Comparison of ENCODE assay signal across 7 mouse cellular contexts in the genomic region with DNA sequence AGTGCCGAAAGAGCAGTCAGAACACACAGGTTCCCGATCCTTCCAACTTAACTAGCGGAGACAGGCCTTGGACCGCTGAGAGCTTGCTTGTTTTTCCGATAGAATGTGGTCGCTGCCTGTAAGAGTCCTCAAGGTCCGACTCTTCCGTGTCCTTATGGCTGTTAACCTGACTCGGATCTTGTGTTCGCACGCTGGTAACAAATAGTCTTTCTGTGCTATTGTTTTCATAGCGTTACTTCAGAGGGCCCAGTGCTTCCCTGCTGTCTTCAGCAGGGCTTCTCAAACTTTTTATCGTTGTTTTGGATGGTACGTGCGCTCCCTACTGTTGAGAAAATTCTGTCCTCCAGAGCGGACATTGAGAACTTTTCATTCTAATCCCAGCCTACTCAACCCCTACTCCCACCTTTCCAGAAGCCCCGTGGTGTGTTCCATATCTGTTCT. TPM values are rescaled to one million over a fixed set of nuclear protein-coding genes. Genes with fewer than 3 reads are reported as not detected.
DNase-seq lines count a peak whose midpoint lies in the region; ATAC-seq and TF ChIP-seq lines count a peak whose summit lies in the region.

No protein-coding gene starts in this region.

- H3K27me3 ChIP-seq in C2C12 (ENCODE audit: control insufficient read depth, insufficient read depth, insufficient read length) = no peaks in the 10 kb centered on the region
- H3K27me3 ChIP-seq in ES-Bruce4 (ENCODE audit: control insufficient read depth, insufficient read depth, low read length, poor library complexity, severe bottlenecking) = no peaks in the 10 kb centered on the region
- no peaks in the 10 kb centered on the region for H3K27me3 ChIP-seq in intestine, embryonic 14.5 days (replicated peaks; ENCODE audit: control insufficient read depth, insufficient read depth, low read length)
- no peaks in the 10 kb centered on the region for H3K27me3 ChIP-seq in liver, embryonic 16.5 days (ENCODE audit: control insufficient read depth, insufficient read depth, low read depth, low read length)
- H3K27me3 ChIP-seq in neural tube, embryonic 14.5 days (ENCODE audit: control insufficient read depth, insufficient read depth, low read length) = no peaks in the 10 kb centered on the region

- H3K9ac ChIP-seq in ES-Bruce4 (ENCODE audit: low read depth, poor library complexity, severe bottlenecking) = 0 out of 2 replicates have a peak overlapping the region, but pooled peaks have one; percentile 1
- H3K9ac ChIP-seq in intestine, embryonic 14.5 days (ENCODE audit: low read length) = peak overlapping the region; percentile 77
- peak overlapping the region; percentile 76 for H3K9ac ChIP-seq in liver, embryonic 16.5 days (ENCODE audit: low read depth, low read length)
- peak overlapping the region; percentile 75 for H3K9ac ChIP-seq in neural tube, embryonic 14.5 days (replicated peaks; ENCODE audit: low read depth, low read length)

- TF ChIP-seq CTCF in C2C12 (IDR thresholded peaks at IDR 0.05; ENCODE audit: control insufficient read depth, insufficient read depth, insufficient read length) (no peak), ES-Bruce4 (IDR thresholded peaks at IDR 0.05; ENCODE audit: low read depth, low read length) (no peak)

- peak overlapping the region; percentile 41 for H3ac ChIP-seq in C2C12 (ENCODE audit: control insufficient read depth, insufficient read length, low read depth)

- H3K27ac ChIP-seq in ES-Bruce4 (ENCODE audit: insufficient read depth, low read length) = no peak overlapping the region
- peak overlapping the region; percentile 96 for H3K27ac ChIP-seq in intestine, embryonic 14.5 days (ENCODE audit: low read depth)
- peak overlapping the region; percentile 88 for H3K27ac ChIP-seq in liver, embryonic 16.5 days (ENCODE audit: low read length)
- peak overlapping the region; percentile 89 for H3K27ac ChIP-seq in neural tube, embryonic 14.5 days (ENCODE audit: low read depth, low read length)

- H3K36me3 ChIP-seq in C2C12 (ENCODE audit: control insufficient read depth, insufficient read depth) (peaks cover 4% of the 10 kb centered on the region), ES-Bruce4 (ENCODE audit: control insufficient read depth, insufficient read depth, low read length, poor library complexity, severe bottlenecking) (no peaks in the 10 kb centered on the region)
- H3K36me3 ChIP-seq in intestine, embryonic 14.5 days (ENCODE audit: control insufficient read depth, insufficient read depth, low read length) = no peaks in the 10 kb centered on the region
- 0 out of 2 replicates have a peak, but pooled peaks cover 6% of the 10 kb centered on the region for H3K36me3 ChIP-seq in liver, embryonic 16.5 days (ENCODE audit: control insufficient read depth, insufficient read depth)
- no peaks in the 10 kb centered on the region for H3K36me3 ChIP-seq in neural tube, embryonic 14.5 days (ENCODE audit: control insufficient read depth, insufficient read depth, low read length)

- TF ChIP-seq POLR2A in ES-Bruce4 (IDR thresholded peaks at IDR 0.05; ENCODE audit: insufficient read depth, low read length) = no peak

- H3K79me3 ChIP-seq in C2C12 (ENCODE audit: low read depth) = peaks cover 10% of the 10 kb centered on the region

- peak overlapping the region; percentile 94 for H3K4me2 ChIP-seq in intestine, embryonic 14.5 days (ENCODE audit: low read length)
- H3K4me2 ChIP-seq in liver, embryonic 16.5 days (ENCODE audit: low read depth, low read length) = peak overlapping the region; percentile 95
- H3K4me2 ChIP-seq in neural tube, embryonic 14.5 days (ENCODE audit: low read depth, low read length) = peak overlapping the region; percentile 58

- TF ChIP-seq EP300 in ES-Bruce4 (IDR thresholded peaks at IDR 0.05; ENCODE audit: insufficient read depth, low read depth, low read length) = no peak

- no peaks in the 10 kb centered on the region for H3K9me3 ChIP-seq in ES-Bruce4 (replicated peaks; ENCODE audit: control insufficient read depth, insufficient read depth, low read length, poor library complexity, severe bottlenecking)
- no peaks in the 10 kb centered on the region for H3K9me3 ChIP-seq in intestine, embryonic 14.5 days (ENCODE audit: control insufficient read depth, low read length)
- H3K9me3 ChIP-seq in liver, embryonic 16.5 days (replicated peaks; ENCODE audit: control insufficient read depth, low read length) = no peaks in the 10 kb centered on the region
- no peaks in the 10 kb centered on the region for H3K9me3 ChIP-seq in neural tube, embryonic 14.5 days (ENCODE audit: control insufficient read depth, low read length)

- H3K79me2 ChIP-seq in C2C12 (ENCODE audit: control insufficient read depth, insufficient read depth) = peaks cover 33% of the 10 kb centered on the region

- peak; percentile 36 for DNase-seq in fibroblast of lung, adult 2 months (ENCODE audit: low read depth)
- no peak for DNase-seq in intestine, embryonic 14.5 days (ENCODE audit: low spot score)
- no peak for DNase-seq in layer of hippocampus, postnatal 36 days

- under 1% methylated on average over 17 of the region's 17 CpGs for WGBS in intestine, embryonic 14.5 days
- 2% methylated on average over 17 of the region's 17 CpGs for WGBS in liver, embryonic 16.5 days (ENCODE audit: insufficient replicate concordance)
- 1% methylated on average over 17 of the region's 17 CpGs for WGBS in neural tube, embryonic 14.5 days

- no peaks in the 10 kb centered on the region for H3K4me1 ChIP-seq in ES-Bruce4 (ENCODE audit: control insufficient read depth, insufficient read depth, low read length)
- H3K4me1 ChIP-seq in intestine, embryonic 14.5 days (replicated peaks; ENCODE audit: control insufficient read depth, insufficient read depth, low read length) = peaks cover 6% of the 10 kb centered on the region
- H3K4me1 ChIP-seq in liver, embryonic 16.5 days (ENCODE audit: control insufficient read depth, low read depth, low read length) = peaks cover 40% of the 10 kb centered on the region
- peaks cover 18% of the 10 kb centered on the region for H3K4me1 ChIP-seq in neural tube, embryonic 14.5 days (ENCODE audit: control insufficient read depth, insufficient read depth, low read length)

- H3K4me3 ChIP-seq in C2C12 (ENCODE audit: insufficient read depth, poor library complexity, severe bottlenecking) = peak overlapping the region; percentile 88
- peak overlapping the region; percentile 71 for H3K4me3 ChIP-seq in ES-Bruce4 (ENCODE audit: low read depth, low read length)
- peak overlapping the region; percentile 83 for H3K4me3 ChIP-seq in intestine, embryonic 14.5 days (ENCODE audit: low read depth, low read length)
- H3K4me3 ChIP-seq in liver, embryonic 16.5 days (ENCODE audit: low read depth, low read length) = peak overlapping the region; percentile 92
- H3K4me3 ChIP-seq in neural tube, embryonic 14.5 days (ENCODE audit: low read depth, low read length) = peak overlapping the region; percentile 74

- ATAC-seq in intestine, embryonic 14.5 days (replicated peaks; ENCODE audit: low FRiP score, low TSS enrichment, low read depth) = peak; percentile 3; the same call in 1 of the 2 replicates
- ATAC-seq in liver, embryonic 16.5 days (ENCODE audit: low read depth) = no peak
- ATAC-seq in neural tube, embryonic 14.5 days (ENCODE audit: low read depth) = no peak

TF ChIP-seq in C2C12, 6 proteins besides CTCF, POLR2A, EP300 and RAD21 (continues in another document):
- TF ChIP-seq MYOD1 (IDR thresholded peaks at IDR 0.05; ENCODE audit: control insufficient read depth, insufficient read length, low read depth) (no peak), USF1 (IDR thresholded peaks at IDR 0.05; ENCODE audit: low read depth) (no peak)

RNA-seq across cellular contexts. Expression of gene 1700037H04Rik, which starts 0.8 kb away (rescaled TPM):
- polyA plus RNA-seq in C2C12 (2012; fragmentation: generic; extraction: Trizol) (98.0 TPM), ES-Bruce4 (2011; ENCODE audit: insufficient read depth, insufficient read length, low read depth, missing spikeins) (74.5 and 79.8 TPM in 2 replicates)
- 91.4 and 93.1 TPM in 2 replicates for polyA plus RNA-seq in intestine, embryonic 14.5 days (2014; fragmentation: Nextera tagmentation; extraction: Ambion mirVana)
- 129 and 133 TPM in 2 replicates for polyA plus RNA-seq in liver, embryonic 16.5 days (2015; fragmentation: Nextera tagmentation; extraction: Ambion mirVana)
- 86.9 and 90.0 TPM in 2 replicates for polyA plus RNA-seq in neural tube, embryonic 14.5 days (2014; fragmentation: Nextera tagmentation; extraction: Ambion mirVana)
- 10 to 100 TPM; 51.3 to 51.8 TPM for total RNA-seq in layer of hippocampus, postnatal 36 days (2021)

RNA-seq across cellular contexts. Expression of gene Cenpb, which starts 19.2 kb away (rescaled TPM):
- polyA plus RNA-seq in C2C12 (2012; fragmentation: generic; extraction: Trizol) (168 TPM), ES-Bruce4 (2011; ENCODE audit: insufficient read depth, insufficient read length, low read depth, missing spikeins) (12.2 and 12.3 TPM in 2 replicates)
- polyA plus RNA-seq in intestine, embryonic 14.5 days (2014; fragmentation: Nextera tagmentation; extraction: Ambion mirVana) = 8.8 and 9.5 TPM in 2 replicates
- 3.0 and 3.2 TPM in 2 replicates for polyA plus RNA-seq in liver, embryonic 16.5 days (2015; fragmentation: Nextera tagmentation; extraction: Ambion mirVana)
- 7.0 and 10.5 TPM in 2 replicates for polyA plus RNA-seq in neural tube, embryonic 14.5 days (2014; fragmentation: Nextera tagmentation; extraction: Ambion mirVana)
- 10 to 100 TPM; 73.9 to 76.5 TPM for total RNA-seq in layer of hippocampus, postnatal 36 days (2021)

RNA-seq across cellular contexts. Expression of gene Cdc25b, which starts 26.1 kb away (rescaled TPM):
- polyA plus RNA-seq in C2C12 (2012; fragmentation: generic; extraction: Trizol) = 73.8 TPM
- polyA plus RNA-seq in ES-Bruce4 (2011; ENCODE audit: insufficient read depth, insufficient read length, low read depth, missing spikeins) = 26.1 and 28.8 TPM in 2 replicates
- polyA plus RNA-seq in intestine, embryonic 14.5 days (2014; fragmentation: Nextera tagmentation; extraction: Ambion mirVana) = 51.8 and 61.0 TPM in 2 replicates
- 255 and 284 TPM in 2 replicates for polyA plus RNA-seq in liver, embryonic 16.5 days (2015; fragmentation: Nextera tagmentation; extraction: Ambion mirVana)
- polyA plus RNA-seq in neural tube, embryonic 14.5 days (2014; fragmentation: Nextera tagmentation; extraction: Ambion mirVana) = 21.9 and 24.7 TPM in 2 replicates
- total RNA-seq in layer of hippocampus, postnatal 36 days (2021) = 10 to 100 TPM; 16.0 to 20.1 TPM

RNA-seq across cellular contexts. Expression of gene Spef1, which starts 26.4 kb away (rescaled TPM):
- 7.6 TPM for polyA plus RNA-seq in C2C12 (2012; fragmentation: generic; extraction: Trizol)
- 1.2 and 2.0 TPM in 2 replicates for polyA plus RNA-seq in ES-Bruce4 (2011; ENCODE audit: insufficient read depth, insufficient read length, low read depth, missing spikeins)
- polyA plus RNA-seq in intestine, embryonic 14.5 days (2014; fragmentation: Nextera tagmentation; extraction: Ambion mirVana) = 5.8 and 6.4 TPM in 2 replicates
- polyA plus RNA-seq in liver, embryonic 16.5 days (2015; fragmentation: Nextera tagmentation; extraction: Ambion mirVana) = 1.1 and 1.2 TPM in 2 replicates
- polyA plus RNA-seq in neural tube, embryonic 14.5 days (2014; fragmentation: Nextera tagmentation; extraction: Ambion mirVana) = 9.2 and 9.4 TPM in 2 replicates
- total RNA-seq in layer of hippocampus, postnatal 36 days (2021) = 10 to 100 TPM; 10.9 to 14.4 TPM

RNA-seq across cellular contexts. Expression of gene Gm11037, which starts 27.4 kb away (rescaled TPM):
- polyA plus RNA-seq in C2C12 (2012; fragmentation: generic; extraction: Trizol) = not detected
- polyA plus RNA-seq in ES-Bruce4 (2011; ENCODE audit: insufficient read depth, insufficient read length, low read depth, missing spikeins) = not detected in 2 replicates
- polyA plus RNA-seq in intestine, embryonic 14.5 days (2014; fragmentation: Nextera tagmentation; extraction: Ambion mirVana) = not detected in 2 replicates
- not detected in 2 replicates for polyA plus RNA-seq in liver, embryonic 16.5 days (2015; fragmentation: Nextera tagmentation; extraction: Ambion mirVana)
- polyA plus RNA-seq in neural tube, embryonic 14.5 days (2014; fragmentation: Nextera tagmentation; extraction: Ambion mirVana) = not detected in 2 replicates
- not detected for total RNA-seq in layer of hippocampus, postnatal 36 days (2021)

Comparison
In these comparisons a context has a peak if more than half of its experiments do, and no peak if none do; other contexts are left out.
1. H3K9ac ChIP-seq: peak in every context shown above with its lines; median percentile 77 in intestine, embryonic 14.5 days; 76 in liver, embryonic 16.5 days; 75 in neural tube, embryonic 14.5 days; 1 in ES-Bruce4.
2. RNA of gene Cenpb, which starts 19.2 kb away (polyA plus RNA-seq): 168 TPM in C2C12 (single experiment); 12.2 to 12.3 TPM in ES-Bruce4, 8.8 to 9.5 TPM in intestine, embryonic 14.5 days, 7.0 to 10.5 TPM in neural tube, embryonic 14.5 days and 3.0 to 3.2 TPM in liver, embryonic 16.5 days; every median in the first group is over 10 times any median in the second.
3. Peak in every context shown above with its lines, with median percentiles within 50 percentile points of each other: H3K4me3 ChIP-seq and H3K4me2 ChIP-seq.